Mouse (Mus musculus): ENCODE measurements around the gene Rsrc1.

- TF ChIP-seq CTCF (IDR thresholded peaks at IDR 0.05; ENCODE audit: control insufficient read depth, insufficient read depth, low read length), result no peak
- no peak for TF ChIP-seq POLR2A (IDR thresholded peaks at IDR 0.05; ENCODE audit: borderline replicate concordance, control insufficient read depth, low read depth, low read length)
Measured at GRCm38 (mm10) chr3:67197179-67197578, 216.0 kb downstream of the Rsrc1 start.

Data from bone marrow, adult 2 months (tissue).